Mouse (Mus musculus): ENCODE results near the gene Olfr1442.

- no peak for TF ChIP-seq CTCF (IDR thresholded peaks at IDR 0.05; ENCODE audit: control insufficient read depth, insufficient read depth, low read length)
- no peak for TF ChIP-seq POLR2A (IDR thresholded peaks at IDR 0.05; ENCODE audit: borderline replicate concordance, control insufficient read depth, low read depth, low read length)
These were observed 49.0 kb downstream of the Olfr1442 start for GRCm38 (mm10) chr19:12719189-12719588.

Measured in bone marrow, adult 2 months (tissue).